Mouse (Mus musculus) ES-E14 (cell line): ENCODE measurements around the gene Pxmp4.

ENCODE experiments used
- CHD2 ChIP-seq: IDR thresholded peaks from 2 replicates; pipeline ENCODE4 v1.6.1; 2014; ENCODE audit warnings: mild to moderate bottlenecking, low read depth, low read length, inconsistent platforms
- HCFC1 ChIP-seq: IDR thresholded peaks from 2 replicates; pipeline ENCODE4 v1.6.1; 2012; ENCODE audit warnings: low read length, inconsistent platforms, borderline replicate concordance; ENCODE audit not compliant: insufficient read depth
- MAFK ChIP-seq: IDR thresholded peaks from 2 replicates; pipeline ENCODE4 v1.6.1; 2014; ENCODE audit warnings: mild to moderate bottlenecking, low read depth, low read length, inconsistent platforms; ENCODE audit not compliant: insufficient read depth
- ZC3H11A ChIP-seq: IDR thresholded peaks from 2 replicates; pipeline ENCODE4 v1.6.1; 2012; ENCODE audit warnings: low read depth, mild to moderate bottlenecking, inconsistent platforms, low read length, borderline replicate concordance
- ZNF384 ChIP-seq: IDR thresholded peaks from 2 replicates; pipeline ENCODE4 v1.6.1; 2012; ENCODE audit warnings: low read depth, low read length, inconsistent platforms

GRCm38 (mm10) chr2:154539720-154540119, 63.8 kb downstream of the Pxmp4 start:
- TF ChIP-seq HCFC1 (no peak), CHD2 (no peak), MAFK (no peak), ZC3H11A (no peak), ZNF384 (no peak)
